Mouse (Mus musculus) lung, postnatal 10 days (tissue): ENCODE measurements at regions not wholly inside any gene's neighbourhood (a gene's known extent, or its start where the extent isn't known, plus 50 kb on each side); places are given as distances from the start of the nearest gene placed in this dataset.

Experiments
- DNase-seq: peaks from one replicate; pipeline ENCODE4 v3.0.0; 2021

DNA sequence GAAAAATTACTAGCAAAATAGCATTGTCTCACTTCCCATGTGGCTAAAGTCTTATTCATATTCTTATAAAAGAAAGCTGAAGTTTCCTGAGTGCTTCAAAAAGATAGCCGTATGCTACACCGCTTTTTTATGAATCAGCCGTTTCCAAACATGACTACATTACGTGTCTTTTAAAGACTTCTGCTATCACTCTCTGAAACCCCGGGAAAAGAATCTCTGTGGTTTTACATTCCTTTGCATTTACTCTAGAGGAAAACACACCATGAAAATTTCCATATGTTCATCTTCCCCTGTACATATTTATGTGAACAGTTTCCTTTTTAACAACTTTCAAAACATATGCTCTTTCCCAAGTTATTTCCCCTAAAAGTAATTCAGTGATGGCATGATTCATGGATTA, 882.3 kb downstream of the Gsdmc2 start:
- DNase-seq, result no peak

DNA sequence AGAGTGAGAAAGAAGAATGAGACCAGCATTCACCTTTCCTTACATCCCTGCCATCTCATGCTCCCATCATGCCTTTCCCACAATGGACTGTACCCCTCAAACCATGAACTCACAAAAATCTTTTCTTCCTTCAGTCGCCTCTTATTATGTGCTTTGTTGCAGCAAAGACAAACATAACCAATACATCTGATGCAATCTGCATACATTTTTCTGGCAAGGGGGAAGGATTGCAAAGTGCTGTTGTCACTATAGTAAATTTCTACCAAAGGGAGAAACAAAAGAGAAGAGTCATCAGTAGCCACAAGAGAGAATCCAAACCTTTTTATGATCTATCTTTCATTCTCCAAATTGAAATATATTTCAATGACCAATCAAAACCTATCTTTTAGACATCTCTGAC, 884.4 kb downstream of the Gsdmc2 start:
- DNase-seq, result no peak

DNA sequence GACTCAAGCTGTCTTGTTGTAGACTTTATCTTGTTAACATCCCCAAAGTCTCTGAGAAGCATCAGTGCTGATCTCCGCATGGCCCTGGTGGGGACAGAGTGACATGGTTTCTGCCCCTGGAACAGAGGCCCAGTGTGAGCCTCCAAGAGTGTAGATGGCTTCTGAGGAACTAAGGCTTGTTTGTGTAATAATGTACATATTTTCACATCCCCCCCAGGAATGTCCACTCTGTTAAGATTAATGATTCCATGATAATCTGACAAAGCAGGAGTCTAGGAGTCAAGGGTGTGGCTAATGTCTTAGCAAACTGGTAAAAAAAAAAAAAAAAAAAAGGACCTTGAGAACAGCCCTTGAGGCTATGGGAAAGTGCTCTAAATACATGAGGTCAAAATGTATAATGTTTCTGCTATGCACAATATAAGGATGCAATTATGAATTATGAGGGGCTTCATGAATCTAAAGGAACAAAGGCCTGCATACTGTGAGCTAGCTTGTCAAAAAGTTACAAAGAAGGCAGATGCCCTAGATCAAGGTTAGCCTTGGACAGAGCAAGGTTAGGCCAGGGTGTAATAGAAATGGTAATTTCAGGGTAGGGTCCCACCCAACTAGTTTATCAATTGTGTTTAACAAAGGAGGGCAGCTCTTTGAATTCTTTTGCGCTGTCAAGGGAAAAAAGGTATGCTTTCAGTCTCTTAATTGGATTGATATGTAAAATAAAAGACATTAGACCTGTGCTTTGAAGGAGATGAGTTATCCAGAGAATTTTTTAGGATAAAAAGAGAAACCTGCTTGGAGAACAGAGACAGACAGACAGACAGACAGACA, 886.3 kb downstream of the Gsdmc2 start:
- no peak for DNase-seq

DNA sequence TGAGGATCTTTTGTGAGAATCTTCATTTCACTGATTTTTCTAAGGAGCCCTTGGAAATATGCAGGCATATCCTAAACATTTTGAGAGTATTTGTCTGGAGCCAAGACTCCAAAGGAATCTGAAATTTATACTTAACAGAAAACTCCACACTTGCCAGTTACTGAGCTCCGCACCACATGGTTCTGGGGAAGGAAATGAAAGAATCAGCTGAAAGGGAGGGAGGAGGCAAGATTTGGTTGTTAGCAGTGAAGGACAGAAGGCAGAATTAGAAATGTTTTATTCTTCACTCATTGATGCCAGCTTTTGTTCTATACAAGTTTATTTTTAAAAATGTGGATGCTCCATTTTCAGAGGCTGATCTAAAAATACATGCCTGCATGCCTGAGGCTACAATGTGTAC, 890.1 kb downstream of the Gsdmc2 start:
- DNase-seq, result no peak

DNA sequence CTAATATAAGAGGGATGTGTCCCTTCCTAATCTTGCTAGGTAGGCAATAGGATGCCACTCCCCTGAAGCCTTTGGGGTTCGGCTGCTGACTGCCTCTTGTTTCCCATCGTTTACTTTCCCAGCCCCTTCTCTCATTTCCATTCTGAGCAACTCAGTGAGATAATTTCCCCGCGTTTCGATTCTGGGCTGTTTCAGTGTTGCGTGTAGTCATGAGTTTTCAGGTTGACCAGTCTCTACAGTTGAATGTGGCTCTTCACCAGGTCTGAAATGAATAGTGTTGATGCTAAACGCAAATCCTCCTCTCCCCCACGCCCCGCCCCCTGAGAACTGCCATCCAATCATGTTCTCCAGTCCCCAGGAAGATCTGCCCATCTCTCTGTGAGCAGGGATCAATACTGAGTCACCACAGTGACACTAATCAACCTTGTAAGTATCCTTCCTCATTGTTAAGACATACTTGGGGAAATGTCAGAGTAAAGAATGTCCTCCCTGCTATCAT, 890.6 kb downstream of the Gsdmc2 start:
- no peak for DNase-seq

DNA sequence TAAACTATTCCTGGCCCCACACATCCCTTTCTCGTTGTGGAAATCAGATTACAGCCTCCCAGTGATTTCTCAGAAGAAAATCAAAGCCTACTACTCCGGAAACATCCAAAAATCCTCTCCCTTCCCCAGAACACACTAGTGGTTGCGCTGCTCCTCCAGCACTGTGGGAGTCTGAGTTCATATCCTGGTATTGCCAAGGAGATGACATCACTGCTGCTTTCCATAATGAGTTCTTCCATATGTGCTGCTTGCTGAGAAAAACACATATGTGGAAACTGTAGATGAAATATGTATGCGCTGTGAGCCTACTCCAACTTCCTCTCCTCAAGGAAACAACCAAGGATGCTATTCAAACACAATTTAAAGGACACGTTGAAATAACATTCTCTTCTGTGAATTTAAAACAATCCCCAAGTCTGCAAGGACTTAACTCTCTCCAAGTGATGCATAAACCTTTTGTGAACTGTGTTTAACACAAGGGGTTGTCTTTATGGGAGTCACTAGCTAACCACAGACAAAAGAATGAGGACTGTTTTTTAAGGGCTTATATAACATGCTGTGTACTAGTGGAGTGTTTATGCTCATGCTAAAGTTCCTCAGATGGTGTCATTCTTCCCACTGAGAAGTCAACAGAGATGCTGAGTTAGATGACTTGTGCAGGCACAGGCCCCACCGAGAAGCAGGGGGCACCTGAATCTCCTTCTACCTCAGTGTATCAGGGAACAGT, 891.6 kb downstream of the Gsdmc2 start:
- DNase-seq, result peak; percentile 1

DNA sequence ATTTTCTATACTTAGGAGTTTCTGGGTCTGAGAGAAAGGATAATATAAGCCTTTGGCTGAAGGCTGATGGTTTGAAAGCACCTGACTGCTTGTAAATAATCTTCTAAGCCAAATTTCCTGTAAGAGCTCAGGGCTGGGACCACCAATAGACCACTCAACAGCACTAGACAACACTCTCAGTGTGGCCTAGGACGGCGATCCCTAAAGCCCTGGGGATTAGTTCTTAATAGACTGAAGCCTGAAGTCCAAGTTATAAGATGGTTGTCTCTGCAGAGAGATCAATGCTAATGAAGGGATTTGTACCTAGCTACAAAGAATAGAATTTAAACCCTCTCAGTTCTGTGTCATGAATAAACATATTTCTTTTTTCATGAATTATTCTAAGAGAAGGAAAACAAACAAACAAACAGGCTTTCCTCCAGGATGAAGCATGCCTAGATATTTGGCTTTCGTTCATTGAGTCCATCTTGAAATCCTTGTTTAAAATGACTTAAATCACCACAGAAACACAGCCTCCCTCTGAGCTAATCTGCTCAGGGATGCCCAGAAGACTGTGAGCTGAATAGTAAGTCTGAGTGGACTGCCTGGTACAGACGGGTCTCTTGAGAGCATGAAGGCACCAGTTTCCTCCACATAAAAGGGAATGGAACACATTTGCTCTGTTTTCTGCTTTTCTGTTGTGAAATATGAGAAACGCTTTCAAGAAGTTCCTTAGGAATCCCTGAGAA, 892.3 kb downstream of the Gsdmc2 start:
- no peak for DNase-seq

DNA sequence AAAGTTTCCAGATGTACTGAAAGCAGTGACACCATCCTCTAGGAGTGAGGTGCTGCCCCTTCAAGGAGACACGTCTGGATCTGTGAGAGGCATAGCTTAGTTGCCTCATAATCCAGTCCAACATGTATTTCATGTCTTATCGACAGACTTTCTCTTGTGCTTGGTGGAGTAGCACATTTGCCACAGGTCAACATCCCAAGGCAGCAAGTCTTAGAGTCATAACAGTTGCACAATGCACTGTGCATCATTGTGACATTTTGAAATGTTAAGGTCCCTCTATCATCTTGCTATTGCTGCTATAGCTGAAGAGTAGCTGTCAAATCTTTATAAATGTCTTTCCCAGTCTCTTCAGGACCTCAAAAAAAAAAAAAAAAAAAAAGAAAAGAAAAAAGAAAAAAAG, 905.6 kb downstream of the Gsdmc2 start:
- DNase-seq, result no peak

DNA sequence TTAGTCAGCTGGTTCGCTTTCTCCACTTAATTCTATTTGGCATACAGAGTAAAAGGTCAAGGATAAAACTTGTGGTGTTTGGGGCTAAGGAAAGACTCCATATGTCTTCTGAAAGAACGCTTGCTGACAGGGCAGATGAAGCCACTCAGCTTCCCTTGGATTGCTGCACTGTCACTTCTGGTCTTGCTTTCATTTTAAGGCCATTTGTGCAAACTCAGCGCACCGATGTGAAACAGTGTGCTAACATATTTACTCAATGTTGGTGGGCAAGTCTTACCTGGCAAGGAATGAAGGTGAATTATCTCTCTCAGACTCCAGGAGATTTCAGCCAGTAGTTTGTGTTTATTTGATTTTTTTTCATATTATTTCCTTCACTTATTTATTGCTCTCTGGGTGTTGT, 907.2 kb downstream of the Gsdmc2 start:
- DNase-seq, result no peak

DNA sequence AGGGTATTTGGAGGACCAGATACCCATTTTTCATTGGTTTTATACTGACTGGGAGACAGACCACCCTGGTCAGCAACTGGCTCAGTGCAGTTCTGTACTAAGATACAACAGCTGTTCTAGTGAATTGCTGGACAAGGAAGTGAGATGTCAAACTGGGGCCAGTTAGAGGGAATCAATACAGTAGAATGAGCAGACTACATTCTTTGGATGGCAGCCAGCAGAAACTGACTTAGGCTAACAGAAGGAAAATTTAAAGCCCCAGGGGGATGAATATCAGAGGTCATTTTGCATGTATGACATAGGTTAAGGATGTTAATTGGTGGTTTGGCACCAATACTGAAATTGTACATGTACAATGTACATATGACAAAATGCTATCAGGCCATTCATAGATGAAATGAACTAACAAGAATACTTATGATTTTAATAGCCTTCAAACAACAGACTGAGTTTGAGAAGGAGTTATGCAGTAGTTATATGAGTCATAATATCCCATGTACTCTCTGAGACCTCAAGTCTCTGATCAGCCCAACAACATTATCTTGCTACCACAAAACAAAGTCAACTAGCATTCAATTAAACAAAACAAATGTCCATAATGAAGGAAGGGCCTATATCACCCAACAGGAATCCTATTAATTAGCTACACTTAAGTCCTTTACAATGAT, 910.3 kb downstream of the Gsdmc2 start:
- peak; percentile 27 for DNase-seq

DNA sequence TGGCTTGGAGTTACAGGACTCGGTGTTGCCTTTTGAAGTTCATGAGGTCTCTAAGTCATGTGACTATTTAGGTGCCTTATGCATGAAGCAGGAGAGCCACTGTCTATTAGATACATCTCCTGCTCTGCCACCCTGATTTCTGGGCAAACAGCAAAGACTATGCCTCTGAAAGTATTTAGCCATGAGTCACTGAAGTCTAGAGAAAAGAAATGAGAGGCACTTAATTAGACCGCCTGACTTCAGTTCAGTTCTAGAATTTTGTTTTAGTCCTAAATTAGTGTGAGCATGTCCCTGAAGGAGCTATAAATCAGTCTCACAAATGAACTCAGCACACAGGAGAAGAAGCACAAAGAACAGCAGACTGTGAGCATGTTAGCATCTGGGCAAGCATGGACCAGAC, 924.5 kb downstream of the Gsdmc2 start:
- DNase-seq, result no peak

DNA sequence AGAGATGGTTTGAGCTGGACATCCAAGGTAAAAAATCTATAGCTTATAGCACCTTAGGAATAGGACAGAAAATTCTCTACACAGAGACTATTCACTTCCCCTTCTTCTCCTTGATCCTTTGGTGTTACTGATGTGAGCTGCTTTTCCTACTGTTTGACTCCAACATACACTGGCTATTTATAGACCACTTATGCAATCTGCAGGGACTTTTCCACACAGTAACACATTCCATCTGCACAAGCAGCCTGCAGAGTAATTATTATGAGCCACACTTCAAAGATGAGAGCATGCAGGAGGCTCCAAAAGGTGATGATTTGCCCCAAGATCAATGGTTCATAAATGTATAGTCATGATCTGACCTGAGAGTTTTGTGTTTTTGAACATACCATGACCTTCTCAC, 925.7 kb downstream of the Gsdmc2 start:
- DNase-seq, result peak; percentile 28

DNA sequence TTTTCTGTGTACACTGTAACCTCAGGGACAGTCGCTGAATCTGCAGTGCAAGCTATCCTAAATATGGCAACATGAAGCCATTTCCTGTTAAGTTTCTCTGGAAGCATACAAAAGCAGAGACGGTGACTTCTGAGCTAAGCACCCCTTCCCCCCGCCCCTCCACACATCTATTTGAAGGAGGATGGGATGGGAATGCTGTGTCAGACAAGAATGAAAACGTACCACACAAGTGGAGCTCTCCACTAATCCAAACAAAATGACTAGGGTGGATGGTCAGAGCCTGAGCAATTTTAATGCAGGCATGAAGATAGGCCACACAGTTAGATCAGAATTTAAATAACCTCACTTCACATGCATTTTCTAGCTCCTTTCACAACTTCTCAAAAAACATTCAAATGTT, 936.6 kb downstream of the Gsdmc2 start:
- DNase-seq, result peak; percentile 3

DNA sequence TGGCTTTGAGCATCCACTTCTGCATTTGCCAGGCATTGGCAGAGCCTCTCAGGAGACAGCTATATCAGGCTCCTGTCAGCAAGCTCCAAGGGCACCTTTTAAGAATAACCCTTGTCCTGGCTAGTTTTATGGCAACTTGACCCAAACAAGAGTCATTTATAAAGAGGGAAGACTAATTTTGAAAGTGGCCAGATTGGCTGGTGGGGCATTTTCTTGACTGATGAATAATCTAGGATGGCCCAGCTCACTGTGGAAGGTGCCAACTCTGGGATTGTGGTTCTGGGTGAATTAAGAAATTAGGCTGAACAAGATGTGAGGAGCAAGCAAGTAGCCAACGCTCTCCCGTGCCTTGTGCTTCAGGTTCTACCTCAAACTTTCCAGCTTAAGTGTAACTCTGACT, 937.8 kb downstream of the Gsdmc2 start:
- DNase-seq, result no peak

DNA sequence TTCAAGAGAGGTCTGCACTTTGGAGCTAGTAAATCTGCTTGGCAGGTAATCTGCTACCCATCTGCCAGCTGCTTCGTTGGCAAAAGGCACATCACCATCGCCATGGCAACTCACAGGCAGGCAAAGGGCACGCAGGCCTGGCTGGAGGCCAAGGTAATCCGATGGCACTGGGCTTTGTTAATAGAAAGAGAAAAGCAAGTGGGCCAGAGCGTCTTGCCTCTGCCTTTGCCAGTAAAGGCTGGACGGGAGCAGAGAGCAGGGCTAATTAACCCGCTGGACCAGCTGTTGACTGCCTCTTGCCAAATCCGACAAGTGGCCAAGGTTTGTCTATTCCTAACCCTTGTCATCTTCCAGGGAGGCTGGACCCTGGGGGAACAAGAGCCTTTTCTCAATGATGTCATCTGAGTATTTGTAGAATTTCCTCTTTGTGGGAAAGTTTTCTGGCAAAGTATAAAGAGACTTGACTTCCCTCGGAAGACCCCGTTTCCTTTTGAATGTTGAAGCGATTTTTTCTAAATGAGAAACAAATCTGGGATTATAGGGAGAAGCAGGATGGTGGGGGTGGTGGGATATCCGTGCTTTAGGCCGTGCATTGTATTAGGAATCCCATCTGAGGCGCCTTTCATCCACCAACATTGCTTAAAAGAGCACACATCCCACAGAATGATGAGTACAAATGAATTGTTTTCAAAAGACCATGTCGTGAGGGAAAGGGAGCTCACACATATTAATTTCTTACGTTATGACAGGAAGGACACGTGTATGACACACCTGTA, 941.7 kb downstream of the Gsdmc2 start:
- peak; percentile 73 for DNase-seq

DNA sequence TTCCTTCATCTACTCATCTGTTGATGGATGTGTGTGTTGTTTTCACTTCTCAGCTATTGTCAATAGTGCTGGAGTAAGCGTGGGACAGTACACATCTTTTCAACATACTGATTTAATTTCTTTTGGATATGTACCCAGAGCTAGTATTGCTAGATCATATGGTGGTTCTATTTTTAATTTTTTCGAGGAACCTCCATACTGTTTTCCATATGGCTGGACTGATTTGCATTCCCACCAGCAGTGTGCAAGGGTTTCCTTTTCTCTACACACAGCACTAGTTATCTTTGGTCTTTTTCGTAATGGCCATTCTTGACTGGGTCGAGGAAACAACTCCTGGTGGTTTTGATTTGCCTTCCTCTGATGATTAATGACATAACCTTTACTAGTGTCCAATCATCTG, 943.0 kb downstream of the Gsdmc2 start:
- DNase-seq, result no peak

DNA sequence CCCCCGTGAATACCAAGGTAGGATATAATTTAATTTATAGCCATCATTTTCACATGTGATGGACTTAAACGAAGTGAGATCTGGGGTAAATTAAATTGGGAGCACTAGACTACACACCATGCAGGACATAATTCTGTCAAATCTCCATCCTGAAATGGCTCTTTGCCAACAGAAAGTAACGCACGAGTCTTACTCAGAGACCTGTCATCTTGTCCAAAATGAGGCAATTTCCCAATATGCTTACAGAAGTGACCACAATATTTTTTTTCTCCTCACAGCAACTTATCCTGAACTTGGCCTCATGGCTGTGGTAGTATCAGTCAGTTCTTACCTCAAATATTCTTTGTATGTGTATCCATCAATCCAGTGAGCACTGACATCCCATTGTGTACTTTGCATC, 955.2 kb downstream of the Gsdmc2 start:
- no peak for DNase-seq

DNA sequence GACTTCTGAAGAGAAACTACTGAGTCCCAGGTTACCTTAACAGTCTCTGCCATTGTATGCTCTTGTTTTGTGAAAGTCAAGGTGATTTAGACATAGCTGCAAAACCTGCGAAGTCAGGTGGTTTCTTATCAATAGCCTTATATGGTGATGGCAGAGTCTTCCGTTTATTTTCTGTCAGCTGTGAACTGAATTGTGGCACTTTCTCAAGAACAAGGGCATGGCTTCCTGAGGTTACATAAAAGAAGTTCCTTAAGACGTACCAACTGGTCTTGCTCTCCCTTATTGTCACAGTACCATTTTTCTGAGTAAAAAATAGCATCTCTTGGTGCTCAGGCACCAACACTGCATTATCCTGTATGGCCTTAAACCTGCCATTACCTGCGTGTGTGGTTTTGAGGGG, 959.6 kb downstream of the Gsdmc2 start:
- no peak for DNase-seq

DNA sequence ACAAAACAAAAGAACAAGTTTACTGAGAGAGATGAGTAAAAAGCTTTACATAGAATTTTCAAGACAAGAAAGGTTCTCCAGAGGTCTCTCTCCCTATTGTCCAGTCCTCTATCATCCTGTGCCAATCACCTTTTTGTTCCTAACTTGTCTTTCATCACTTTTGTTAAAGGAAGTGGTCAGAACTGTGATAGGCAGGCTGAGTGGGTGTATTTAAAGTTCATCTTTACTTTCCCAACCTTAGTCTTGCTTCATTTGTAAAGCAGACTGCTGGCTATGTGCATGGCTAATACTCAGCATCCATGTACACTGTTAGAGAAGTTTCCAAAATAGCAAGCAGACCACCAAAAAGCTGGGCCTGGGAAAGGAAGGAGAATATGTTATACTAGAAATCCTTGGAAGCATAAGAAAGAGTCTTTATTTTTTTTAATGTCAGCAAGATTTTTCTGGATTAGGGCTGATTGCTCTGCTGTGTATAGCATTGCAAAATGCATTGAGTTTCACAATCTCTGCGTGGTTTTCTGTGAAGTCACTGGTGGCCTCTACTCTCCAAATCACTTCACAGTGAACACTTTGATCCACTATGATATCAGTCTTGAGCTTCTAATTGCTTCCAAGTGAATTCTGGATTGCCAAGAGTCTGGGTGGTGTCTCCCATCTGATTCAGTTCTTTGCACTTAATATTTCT, 973.8 kb downstream of the Gsdmc2 start:
- no peak for DNase-seq

DNA sequence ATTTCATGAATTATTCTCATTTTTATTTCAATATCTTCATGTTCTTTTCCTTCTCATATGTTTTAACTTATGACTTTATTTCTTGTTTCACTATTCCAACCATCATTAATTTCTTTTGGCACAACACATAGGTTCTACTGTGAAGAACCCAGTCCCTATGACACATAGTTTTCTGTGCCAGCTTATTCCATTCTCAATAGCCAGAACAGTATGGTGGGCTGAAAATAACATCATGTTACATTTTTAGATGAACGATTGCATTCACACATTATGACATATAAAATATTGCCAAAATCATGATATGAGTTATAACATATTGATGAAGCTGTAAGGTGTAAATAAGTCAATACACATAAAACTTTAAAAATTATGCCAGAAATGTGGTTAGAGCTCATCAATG, 982.4 kb downstream of the Gsdmc2 start:
- DNase-seq, result no peak

DNA sequence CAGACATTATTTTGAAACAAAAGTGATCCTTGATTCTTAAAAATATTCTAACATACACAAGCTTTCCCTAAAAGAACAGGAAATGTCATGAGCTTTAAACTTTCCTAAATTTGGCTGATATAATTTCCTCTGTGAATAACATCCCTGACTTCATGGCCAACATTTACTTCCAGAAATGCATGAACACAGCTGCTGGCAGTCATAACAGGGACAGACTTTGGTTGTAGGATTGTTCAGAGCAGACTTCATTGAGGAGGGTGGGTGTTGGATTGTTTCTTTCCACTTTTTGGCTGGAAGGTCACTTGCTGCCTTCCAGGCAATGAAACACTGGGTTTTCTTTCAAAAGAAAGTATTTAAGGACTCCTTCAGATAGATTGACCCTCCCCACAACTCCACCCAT, 983.6 kb downstream of the Gsdmc2 start:
- peak; percentile 6 for DNase-seq

DNA sequence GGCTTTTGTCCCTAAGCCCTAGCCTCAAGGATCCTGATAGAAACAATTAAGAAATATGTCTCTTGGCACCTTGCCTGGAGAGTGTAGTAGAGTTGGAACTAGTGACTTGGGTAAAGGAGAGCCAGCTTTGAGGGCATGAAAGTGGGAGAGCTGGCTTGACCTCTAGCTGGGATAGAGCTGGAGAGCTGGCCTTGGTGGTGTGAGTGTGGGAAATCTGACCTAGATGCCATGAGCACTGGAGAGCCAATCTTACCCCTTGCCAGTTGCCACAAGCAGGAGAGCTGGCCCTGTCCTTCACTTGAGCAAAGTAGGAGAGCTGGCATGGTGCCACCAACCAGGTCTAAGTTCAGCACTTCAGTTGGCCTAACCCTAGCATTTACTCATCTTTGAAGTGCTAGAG, 995.7 kb downstream of the Gsdmc2 start:
- no peak for DNase-seq
